In genomic region chr1:30259547-30259946, GRCm38 (mm10) we compare ENCODE assay signal across 10 mouse cellular contexts.
DNase-seq lines count a peak whose midpoint lies in the region; ATAC-seq and TF ChIP-seq lines count a peak whose summit lies in the region.
"Had no signal": no experiment of that assay in that cellular context is flagged by ENCODE, and none has a peak within 500 bp of the region (broad histone marks: within the 10 kb centered on the region; RNA-seq: fewer than 3 reads in every experiment).

No protein-coding gene starts in this region.

- no peak for TF ChIP-seq CTCF in kidney, adult 2 months (conservative IDR thresholded peaks at IDR 0.05; ENCODE audit: insufficient read depth, insufficient read length, low read depth, low read length)
- peak; percentile 44 for TF ChIP-seq CTCF in midbrain, postnatal 0 days (IDR thresholded peaks at IDR 0.05)

- H3K4me1 ChIP-seq in kidney, adult 2 months (ENCODE audit: control insufficient read depth, insufficient read depth, low read length): no peaks in the 10 kb centered on the region
- H3K4me1 ChIP-seq in kidney, embryonic 14.5 days (ENCODE audit: control insufficient read depth, insufficient read depth, low read length): no peaks in the 10 kb centered on the region
- no peaks in the 10 kb centered on the region for H3K4me1 ChIP-seq in midbrain, postnatal 0 days (ENCODE audit: insufficient read depth, low read length)
- H3K4me1 ChIP-seq in midbrain, embryonic 13.5 days (replicated peaks): no peaks in the 10 kb centered on the region
- H3K4me1 ChIP-seq: intestine, embryonic 15.5 days had no signal

- no peaks in the 10 kb centered on the region for H3K27me3 ChIP-seq in kidney, adult 2 months (replicated peaks; ENCODE audit: control insufficient read depth, insufficient read depth, low read length)
- H3K27me3 ChIP-seq in kidney, embryonic 14.5 days (ENCODE audit: control insufficient read depth, insufficient read depth, low read length): no peaks in the 10 kb centered on the region
- no peaks in the 10 kb centered on the region for H3K27me3 ChIP-seq in midbrain, postnatal 0 days (ENCODE audit: insufficient read depth, low read length)
- H3K27me3 ChIP-seq in midbrain, embryonic 13.5 days: no peaks in the 10 kb centered on the region
- H3K27me3 ChIP-seq: intestine, embryonic 15.5 days had no signal

- no peak for ATAC-seq in kidney, embryonic 14.5 days (ENCODE audit: low FRiP score, low TSS enrichment)
- ATAC-seq in midbrain, postnatal 0 days (ENCODE audit: low FRiP score): no peak
- no peak for ATAC-seq in midbrain, embryonic 13.5 days
- ATAC-seq in activated CD4-positive, CD25-positive, alpha-beta regulatory T cell, adult 4 months: no peak
- ATAC-seq: intestine, embryonic 15.5 days had no signal

- WGBS in kidney, adult 2 months: 73% methylated on average over 3 of the region's 3 CpGs
- WGBS in kidney, embryonic 14.5 days: 78% methylated on average over 3 of the region's 3 CpGs
- 75% methylated on average over 3 of the region's 3 CpGs for WGBS in midbrain, postnatal 0 days
- 75% methylated on average over 3 of the region's 3 CpGs for WGBS in midbrain, embryonic 13.5 days

- H3K9ac ChIP-seq in kidney, embryonic 14.5 days (ENCODE audit: low read depth, low read length): no peak overlapping the region
- H3K9ac ChIP-seq in midbrain, postnatal 0 days (replicated peaks; ENCODE audit: low read length, poor library complexity, severe bottlenecking): no peak overlapping the region
- H3K9ac ChIP-seq in midbrain, embryonic 13.5 days (replicated peaks): no peak overlapping the region
- H3K9ac ChIP-seq: intestine, embryonic 15.5 days had no signal

- no peak for TF ChIP-seq POLR2A in kidney, adult 2 months (IDR thresholded peaks at IDR 0.05; ENCODE audit: low read depth, low read length)

- DNase-seq in adrenal gland, postnatal 36 days: peak; percentile 5 to 21
- no peak for DNase-seq in adrenal gland, postnatal 4 days (ENCODE audit: low spot score in 2 of 2)
- peak; percentile 5 for DNase-seq in kidney, adult 2 months
- DNase-seq in midbrain, postnatal 0 days (ENCODE audit: low spot score): no peak
- DNase-seq in retina, postnatal 1 day: peak; percentile 4

- H3K36me3 ChIP-seq in kidney, adult 2 months (ENCODE audit: control insufficient read depth, insufficient read depth, low read length): no peaks in the 10 kb centered on the region
- H3K36me3 ChIP-seq in kidney, embryonic 14.5 days (ENCODE audit: control insufficient read depth, insufficient read depth, low read length): no peaks in the 10 kb centered on the region
- H3K36me3 ChIP-seq in midbrain, postnatal 0 days (ENCODE audit: insufficient read depth, low read length): no peaks in the 10 kb centered on the region
- no peaks in the 10 kb centered on the region for H3K36me3 ChIP-seq in midbrain, embryonic 13.5 days
- H3K36me3 ChIP-seq: intestine, embryonic 15.5 days had no signal

- no peak overlapping the region for H3K27ac ChIP-seq in kidney, adult 2 months (ENCODE audit: insufficient read depth, low read depth, low read length)
- H3K27ac ChIP-seq in kidney, embryonic 14.5 days (ENCODE audit: low read depth, low read length): no peak overlapping the region
- H3K27ac ChIP-seq in midbrain, postnatal 0 days (ENCODE audit: low read depth, low read length): no peak overlapping the region
- H3K27ac ChIP-seq in midbrain, embryonic 13.5 days: no peak overlapping the region
- H3K27ac ChIP-seq: intestine, embryonic 15.5 days had no signal

- no peak overlapping the region for H3K4me3 ChIP-seq in kidney, adult 2 months (ENCODE audit: insufficient read depth, low read depth, low read length)
- no peak overlapping the region for H3K4me3 ChIP-seq in kidney, embryonic 14.5 days (ENCODE audit: low read length)
- no peak overlapping the region for H3K4me3 ChIP-seq in midbrain, postnatal 0 days (ENCODE audit: low read depth, low read length)
- H3K4me3 ChIP-seq in midbrain, embryonic 13.5 days (replicated peaks): no peak overlapping the region
- H3K4me3 ChIP-seq: intestine, embryonic 15.5 days; myocyte had no signal

- H3K4me2 ChIP-seq in kidney, embryonic 14.5 days (replicated peaks; ENCODE audit: low read depth, low read length): no peak overlapping the region
- no peak overlapping the region for H3K4me2 ChIP-seq in midbrain, postnatal 0 days (ENCODE audit: low read depth, low read length, poor library complexity, severe bottlenecking)
- no peak overlapping the region for H3K4me2 ChIP-seq in midbrain, embryonic 13.5 days (replicated peaks)
- H3K4me2 ChIP-seq: intestine, embryonic 15.5 days had no signal

- no peaks in the 10 kb centered on the region for H3K9me3 ChIP-seq in kidney, embryonic 14.5 days (ENCODE audit: control insufficient read depth, low read length)
- no peaks in the 10 kb centered on the region for H3K9me3 ChIP-seq in midbrain, postnatal 0 days (ENCODE audit: low read length)
- H3K9me3 ChIP-seq in midbrain, embryonic 13.5 days: no peaks in the 10 kb centered on the region
- H3K9me3 ChIP-seq: intestine, embryonic 15.5 days had no signal

Comparison
In these comparisons a context has a peak if more than half of its experiments do, and no peak if none do; other contexts are left out.
1. DNase-seq: peak in adrenal gland, postnatal 36 days (2 of 2), kidney, adult 2 months (single experiment) and retina, postnatal 1 day (single experiment); none in adrenal gland, postnatal 4 days (0 of 2) and midbrain, postnatal 0 days (single experiment).